Mouse (Mus musculus) liver, adult 2 months (tissue): ENCODE measurements around the gene Zdhhc1. TPM values are rescaled to one million over a fixed set of nuclear protein-coding genes. Genes with fewer than 3 reads are reported as not detected.

Experiments
- DNase-seq: peaks from one replicate; pipeline ENCODE4 v3.0.0-alpha.2; 2011; ENCODE audit warnings: low read depth, low spot score; ENCODE audit errors: extremely low read depth
- H3K27ac ChIP-seq: fragments of 200-500 bp; replicated peaks from 2 replicates; pipeline ENCODE4 v1.5.1; 2012; ENCODE audit warnings: low read depth, mild to moderate bottlenecking, control low read depth, inconsistent platforms, low read length; ENCODE audit not compliant: insufficient read depth
- H3K27me3 ChIP-seq: fragments of 200-500 bp; 2 replicates; pipeline ENCODE4 v1.6.1; 2012; ENCODE audit warnings: mild to moderate bottlenecking, moderate library complexity, low read length, inconsistent platforms; ENCODE audit not compliant: control insufficient read depth, insufficient read depth
- H3K36me3 ChIP-seq: fragments of 200-500 bp; 2 replicates; pipeline ENCODE4 v1.6.1; 2012; ENCODE audit warnings: low read length, inconsistent platforms; ENCODE audit not compliant: control insufficient read depth, insufficient read depth
- H3K4me1 ChIP-seq: fragments of 200-500 bp; 2 replicates; pipeline ENCODE4 v1.6.1; 2011; ENCODE audit warnings: low read length; ENCODE audit not compliant: control insufficient read depth, insufficient read depth
- H3K4me3 ChIP-seq: fragments of 200-500 bp; 2 replicates; pipeline ENCODE4 v1.5.1; 2011; ENCODE audit warnings: low read depth, mild to moderate bottlenecking, control low read depth, low read length, moderate library complexity; ENCODE audit not compliant: insufficient read depth
- H3K79me2 ChIP-seq: fragments of 200-500 bp; 2 replicates; pipeline ENCODE4 v1.6.1; 2012; ENCODE audit warnings: inconsistent platforms, mild to moderate bottlenecking, low read length, moderate library complexity; ENCODE audit not compliant: control insufficient read depth, insufficient read depth
- H3K9ac ChIP-seq: fragments of 200-500 bp; 2 replicates; pipeline ENCODE4 v1.6.1; 2012; ENCODE audit warnings: low read depth, mild to moderate bottlenecking, control low read depth, inconsistent platforms, low read length
- CTCF ChIP-seq: fragments of 200-500 bp; IDR thresholded peaks from 2 replicates; pipeline ENCODE4 v1.5.1; 2011; ENCODE audit warnings: low read depth, low read length, control low read depth
- POLR2A ChIP-seq: fragments of 200-500 bp; IDR thresholded peaks from 2 replicates; pipeline ENCODE4 v1.6.1; 2011; ENCODE audit warnings: low read length, control low read depth; ENCODE audit not compliant: insufficient read depth; ENCODE audit errors: extremely low read depth
- WGBS: fragments of 180-500 bp; shearing (Covaris S2); methylation state at CpG from one replicate; pipeline ENCODE4 v1.1.7; 2018; 5-methylcytosine and 5-hydroxymethylcytosine counted together
- polyA plus RNA-seq: library from polyadenylated mRNA; depleted of rRNA; stranded (reverse); fragments of >200 nt; gene quantifications from 2 replicates; pipeline ENCODE4 v1.2.3, GENCODE M21; 2012
- total RNA-seq: library from RNA; depleted of rRNA; stranded (reverse); fragments of >200 nt; gene quantifications from 2 replicates; pipeline ENCODE4 v1.2.3, GENCODE M21; 2014

The Zdhhc1 gene
- total and polyA plus RNA-seq, 2 experiments, result 1.9 to 4.5 TPM

DNA sequence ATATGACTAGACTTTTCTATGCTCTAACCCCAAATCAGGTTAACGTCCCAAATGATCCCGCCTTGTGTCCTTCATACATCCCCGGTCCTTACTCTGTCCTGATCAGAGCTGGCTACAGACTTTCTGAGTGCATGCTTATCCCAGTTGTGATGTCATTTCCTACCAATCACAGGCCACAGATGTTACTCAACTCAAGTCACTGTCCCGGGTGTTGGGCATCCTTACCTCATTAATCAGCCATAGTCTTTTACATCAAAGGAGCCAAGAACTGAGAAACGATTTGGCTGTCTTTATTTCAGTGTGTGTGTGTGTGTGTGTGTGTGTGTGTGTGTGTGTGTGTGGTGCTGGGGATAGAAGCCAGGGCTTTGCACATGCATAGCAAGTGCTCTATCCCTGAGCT is 42.6 kb downstream of the Zdhhc1 start:
- Histone ChIP-seq H3K9ac (no peak overlapping the region), H3K79me2 (no peaks in the 10 kb centered on the region), H3K36me3 (no peaks in the 10 kb centered on the region), H3K27ac (no peak overlapping the region), H3K4me3 (no peak overlapping the region), H3K4me1 (no peaks in the 10 kb centered on the region), H3K27me3 (no peaks in the 10 kb centered on the region)
- TF ChIP-seq POLR2A (no peak), CTCF (no peak)
- WGBS, result 48% methylated on average over 5 of the region's 5 CpGs
- no peak for DNase-seq

- Histone ChIP-seq H3K27ac (no peak overlapping the region), H3K4me1 (no peaks in the 10 kb centered on the region), H3K79me2 (no peaks in the 10 kb centered on the region), H3K4me3 (no peak overlapping the region), H3K36me3 (no peaks in the 10 kb centered on the region), H3K27me3 (no peaks in the 10 kb centered on the region), H3K9ac (no peak overlapping the region)
- DNase-seq, result no peak
- TF ChIP-seq CTCF (no peak), POLR2A (no peak)
- 68% methylated on average over 5 of the region's 5 CpGs for whole genome bisulfite sequencing
These were observed 43.4 kb downstream of the Zdhhc1 start for GRCm38 (mm10) chr8:105453296-105453695.

DNA sequence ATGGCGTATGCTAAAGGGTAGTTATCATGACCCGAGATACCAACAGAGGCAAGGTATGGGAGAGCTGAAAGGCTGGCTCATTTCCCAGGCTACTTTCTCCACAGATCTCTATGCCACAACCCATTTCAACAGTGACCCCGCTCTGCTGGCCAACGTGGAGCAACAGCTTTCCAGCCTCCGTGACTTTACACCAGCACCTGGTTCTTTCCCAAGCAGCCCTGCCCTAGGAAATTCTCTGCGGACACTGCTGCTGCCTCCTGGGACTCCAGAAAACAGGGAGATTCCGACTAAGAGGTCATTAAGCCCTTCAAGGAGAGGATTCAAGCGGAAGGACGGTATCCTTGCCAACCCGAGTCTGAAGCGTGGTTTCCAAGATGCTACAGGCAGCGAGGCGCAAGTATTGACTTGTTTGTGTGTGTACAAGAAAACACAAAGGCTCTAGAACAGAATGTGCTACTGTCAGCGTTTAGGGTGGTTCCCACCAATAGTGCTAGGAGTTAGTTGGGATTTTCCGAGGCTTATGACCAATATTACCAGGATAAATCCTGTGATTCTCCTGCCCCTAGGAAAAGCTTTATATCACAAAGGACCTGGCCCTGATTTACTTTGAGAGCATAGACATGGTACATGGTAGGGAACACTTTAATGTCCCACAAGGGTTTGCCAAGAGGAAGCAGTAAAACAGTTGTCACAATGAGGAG is 44.6 kb downstream of the Zdhhc1 start:
- H3K9ac ChIP-seq, result no peak overlapping the region
- H3K4me1 ChIP-seq, result no peaks in the 10 kb centered on the region
- H3K27me3 ChIP-seq, result no peaks in the 10 kb centered on the region
- 65% methylated on average over 15 of the region's 15 CpGs for WGBS
- TF ChIP-seq CTCF (no peak), POLR2A (no peak)
- no peaks in the 10 kb centered on the region for H3K36me3 ChIP-seq
- no peak overlapping the region for H3K4me3 ChIP-seq
- no peaks in the 10 kb centered on the region for H3K79me2 ChIP-seq
- DNase-seq, result no peak
- H3K27ac ChIP-seq, result no peak overlapping the region

GRCm38 (mm10) chr8:105450977-105451376 is 45.7 kb downstream of the Zdhhc1 start:
- Histone ChIP-seq H3K27ac (no peak overlapping the region), H3K9ac (no peak overlapping the region), H3K79me2 (no peaks in the 10 kb centered on the region), H3K4me1 (no peaks in the 10 kb centered on the region), H3K4me3 (no peak overlapping the region), H3K36me3 (no peaks in the 10 kb centered on the region), H3K27me3 (no peaks in the 10 kb centered on the region)
- no peak for DNase-seq
- 39% methylated on average over 1 of the region's 1 CpGs for WGBS
- TF ChIP-seq CTCF, result no peak
- TF ChIP-seq POLR2A, result no peak

GRCm38 (mm10) chr8:105448596-105448995 is 48.1 kb downstream of the Zdhhc1 start:
- Histone ChIP-seq H3K4me3 (no peak overlapping the region), H3K27ac (no peak overlapping the region), H3K27me3 (no peaks in the 10 kb centered on the region), H3K4me1 (no peaks in the 10 kb centered on the region), H3K36me3 (no peaks in the 10 kb centered on the region), H3K79me2 (no peaks in the 10 kb centered on the region), H3K9ac (no peak overlapping the region)
- WGBS, result 72% methylated on average over 5 of the region's 5 CpGs
- TF ChIP-seq POLR2A (no peak), CTCF (no peak)
- no peak for DNase-seq

DNA sequence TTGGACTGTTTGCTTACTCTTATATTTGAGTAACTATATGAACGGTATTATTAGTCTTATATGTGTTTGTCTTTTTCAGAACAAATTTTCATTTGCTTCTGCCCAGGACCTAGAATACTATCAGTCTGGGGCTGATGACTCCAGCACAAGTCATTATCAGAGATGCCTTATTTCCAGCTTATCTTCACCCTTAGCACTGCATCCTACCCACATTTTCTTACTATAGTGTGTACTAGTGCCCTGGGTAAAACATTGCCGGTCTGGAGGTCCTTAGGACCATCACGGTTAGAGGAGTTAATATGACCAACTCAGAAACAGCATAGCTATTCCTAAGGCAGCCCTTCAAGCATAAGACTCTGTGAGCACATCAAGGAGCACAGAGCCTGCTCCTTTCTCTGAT is 48.5 kb downstream of the Zdhhc1 start:
- no peak for TF ChIP-seq CTCF
- H3K4me3 ChIP-seq, result no peak overlapping the region
- H3K79me2 ChIP-seq, result no peaks in the 10 kb centered on the region
- no peaks in the 10 kb centered on the region for H3K36me3 ChIP-seq
- H3K27ac ChIP-seq, result no peak overlapping the region
- WGBS, result 87% methylated on average over 3 of the region's 3 CpGs
- no peaks in the 10 kb centered on the region for H3K27me3 ChIP-seq
- no peak overlapping the region for H3K9ac ChIP-seq
- DNase-seq, result no peak
- no peaks in the 10 kb centered on the region for H3K4me1 ChIP-seq
